In the genomic region with DNA sequence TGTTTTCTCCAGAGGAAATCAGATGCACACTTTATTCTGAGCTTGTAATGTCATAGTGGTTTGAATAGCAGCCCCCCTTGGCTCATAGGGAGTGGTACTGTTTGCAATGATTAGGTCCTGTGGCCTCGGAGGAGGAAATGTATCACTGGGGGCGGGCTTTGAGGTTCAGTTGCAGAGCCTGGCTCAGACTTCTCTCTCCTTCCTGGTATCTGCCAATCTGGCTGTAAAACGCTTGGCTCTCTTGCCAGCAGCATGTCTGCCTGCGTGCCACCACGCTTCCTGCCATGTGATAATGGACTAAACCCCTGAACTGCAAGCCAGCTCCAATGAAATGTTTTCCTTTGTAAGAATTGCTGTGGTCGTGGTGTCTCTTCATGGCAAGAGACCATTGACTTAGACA, we compare ENCODE assay signal across 13 mouse cellular contexts.
DNase-seq lines count a peak whose midpoint lies in the region; ATAC-seq and TF ChIP-seq lines count a peak whose summit lies in the region.
"Had no signal": no experiment of that assay in that cellular context is flagged by ENCODE, and none has a peak within 500 bp of the region (broad histone marks: within the 10 kb centered on the region; RNA-seq: fewer than 3 reads in every experiment).

No protein-coding gene starts in this region.

- H3K27me3 ChIP-seq in cerebellum, adult 2 months (ENCODE audit: control insufficient read depth, insufficient read depth, low read length), result no peaks in the 10 kb centered on the region
- H3K27me3 ChIP-seq: liver, embryonic 13.5 days; midbrain, embryonic 12.5 days had no signal

- no peak for TF ChIP-seq CTCF in cerebellum, adult 2 months (IDR thresholded peaks at IDR 0.05; ENCODE audit: borderline replicate concordance, insufficient read depth, low read depth, low read length)

- no peaks in the 10 kb centered on the region for H3K4me1 ChIP-seq in cerebellum, adult 2 months (ENCODE audit: control insufficient read depth, insufficient read depth, low read length)
- H3K4me1 ChIP-seq: liver, embryonic 13.5 days; midbrain, embryonic 12.5 days had no signal

- H3K4me3 ChIP-seq in cerebellum, adult 2 months (replicated peaks; ENCODE audit: insufficient read depth, low read depth, low read length), result no peak overlapping the region
- H3K4me3 ChIP-seq: liver, embryonic 13.5 days; midbrain, embryonic 12.5 days had no signal

- TF ChIP-seq POLR2A in cerebellum, adult 2 months (IDR thresholded peaks at IDR 0.05; ENCODE audit: borderline replicate concordance, insufficient read depth, low read length), result no peak

- WGBS in cerebellum, adult 2 months, result 13% methylated on average over 6 of the region's 6 CpGs

- peak; percentile 48 for DNase-seq in gastrocnemius, adult 18-20 months (ENCODE audit: low spot score)
- DNase-seq in gastrocnemius, postnatal 4 days (ENCODE audit: low spot score in 2 of 2), result no peak
- peak; percentile 91 for DNase-seq in 416B (ENCODE audit: low read depth)
- peak; percentile 11 for DNase-seq in brain, adult 2 months (ENCODE audit: low read depth, low spot score)
- no peak for DNase-seq in cerebellum, adult 2 months
- DNase-seq in right cerebral cortex, postnatal 25 days, result no peak
- DNase-seq: heart, postnatal 4 days; kidney, postnatal 14 days; left cerebral cortex, postnatal 4 days; liver, embryonic 13.5 days; lung, postnatal 14 days had no signal

- H3K27ac ChIP-seq in cerebellum, adult 2 months (ENCODE audit: insufficient read depth, low read length), result no peak overlapping the region
- H3K27ac ChIP-seq: liver, embryonic 13.5 days; midbrain, embryonic 12.5 days had no signal

- ATAC-seq in megakaryocyte progenitor cell, adult 5-6 weeks (replicated peaks; ENCODE audit: poor library complexity), result peak; percentile 86

Comparison
In these comparisons a context has a peak if more than half of its experiments do, and no peak if none do; other contexts are left out.
1. DNase-seq: peak in gastrocnemius, adult 18-20 months (single experiment), 416B (single experiment) and brain, adult 2 months (single experiment); none in gastrocnemius, postnatal 4 days (0 of 2), cerebellum, adult 2 months (0 of 2) and right cerebral cortex, postnatal 25 days (single experiment).